In genomic region chr19:59466417-59466937, GRCm38 (mm10) we compare ENCODE assay signal across 17 mouse cellular contexts. TPM values are rescaled to one million over a fixed set of nuclear protein-coding genes. Genes with fewer than 3 reads are reported as not detected.
DNase-seq lines count a peak whose midpoint lies in the region; ATAC-seq and TF ChIP-seq lines count a peak whose summit lies in the region.
"Had no signal": no experiment of that assay in that cellular context is flagged by ENCODE, and none has a peak within 500 bp of the region (broad histone marks: within the 10 kb centered on the region; RNA-seq: fewer than 3 reads in every experiment).

No protein-coding gene starts in this region.

- no peak overlapping the region; the same call in 1 of the 2 replicates for H3K4me3 ChIP-seq in kidney, adult 2 months (ENCODE audit: insufficient read depth, low read depth, low read length)
- no peak overlapping the region for H3K4me3 ChIP-seq in embryonic facial prominence, embryonic 10.5 days
- no peak overlapping the region for H3K4me3 ChIP-seq in embryonic fibroblast, embryonic 13.5 days (ENCODE audit: insufficient read depth, low read length)
- no peak overlapping the region for H3K4me3 ChIP-seq in limb, embryonic 14.5 days (replicated peaks; ENCODE audit: low read length)
- no peak overlapping the region for H3K4me3 ChIP-seq in intestine, embryonic 15.5 days (replicated peaks)
- no peak overlapping the region for H3K4me3 ChIP-seq in liver, embryonic 12.5 days
- H3K4me3 ChIP-seq: erythroblast, embryonic 14.5 days; heart, adult 2 months; liver, embryonic 15.5 days had no signal

- no peak for TF ChIP-seq CTCF in kidney, adult 2 months (conservative IDR thresholded peaks at IDR 0.05; ENCODE audit: insufficient read depth, insufficient read length, low read depth, low read length)
- TF ChIP-seq CTCF in embryonic fibroblast, embryonic 13.5 days (IDR thresholded peaks at IDR 0.05; ENCODE audit: borderline replicate concordance, insufficient read depth, low read length), result no peak

- no peak for ATAC-seq in limb, embryonic 14.5 days (ENCODE audit: low FRiP score, low read depth)
- no peak for ATAC-seq in intestine, embryonic 15.5 days
- no peak for ATAC-seq in liver, embryonic 12.5 days
- ATAC-seq: hindbrain, postnatal 0 days had no signal

- peak; percentile 33 for DNase-seq in kidney, adult 2 months
- no peak for DNase-seq in kidney, postnatal 14 days
- peak; percentile 34 for DNase-seq in embryonic facial prominence, embryonic 10.5 days (ENCODE audit: low spot score)
- no peak for DNase-seq in limb, embryonic 14.5 days (ENCODE audit: low spot score)
- no peak for DNase-seq in left cerebral cortex, adult 8-10 months (ENCODE audit: low spot score in 2 of 2)
- DNase-seq: adrenal gland, postnatal 14 days; heart, adult 2 months; lung, postnatal 14 days had no signal

- H3K9me3 ChIP-seq in embryonic facial prominence, embryonic 10.5 days, result no peaks in the 10 kb centered on the region
- no peaks in the 10 kb centered on the region for H3K9me3 ChIP-seq in limb, embryonic 14.5 days (ENCODE audit: control insufficient read depth, low read length)
- H3K9me3 ChIP-seq in intestine, embryonic 15.5 days, result no peaks in the 10 kb centered on the region
- no peaks in the 10 kb centered on the region for H3K9me3 ChIP-seq in liver, embryonic 12.5 days (replicated peaks)
- H3K9me3 ChIP-seq: liver, embryonic 15.5 days had no signal

- no peak overlapping the region for H3K9ac ChIP-seq in limb, embryonic 14.5 days (ENCODE audit: low read depth, low read length, severe bottlenecking)
- no peak overlapping the region for H3K9ac ChIP-seq in intestine, embryonic 15.5 days
- no peak overlapping the region for H3K9ac ChIP-seq in liver, embryonic 12.5 days
- H3K9ac ChIP-seq: liver, embryonic 15.5 days had no signal

- TF ChIP-seq POLR2A in kidney, adult 2 months (IDR thresholded peaks at IDR 0.05; ENCODE audit: low read depth, low read length), result no peak
- TF ChIP-seq POLR2A in embryonic fibroblast, embryonic 13.5 days (IDR thresholded peaks at IDR 0.05; ENCODE audit: low read depth, low read length), result no peak
- no peak for TF ChIP-seq POLR2A in limb, embryonic 14.5 days (IDR thresholded peaks at IDR 0.05; ENCODE audit: borderline replicate concordance, extremely low read depth, insufficient read depth, insufficient read length)

- H3K27ac ChIP-seq in kidney, adult 2 months (ENCODE audit: insufficient read depth, low read depth, low read length), result peak overlapping the region; percentile 61
- no peak overlapping the region for H3K27ac ChIP-seq in embryonic facial prominence, embryonic 10.5 days (replicated peaks)
- peak overlapping the region; percentile 20; the same call in 1 of the 2 replicates for H3K27ac ChIP-seq in embryonic fibroblast, embryonic 13.5 days (ENCODE audit: insufficient read depth, low read length)
- no peak overlapping the region for H3K27ac ChIP-seq in limb, embryonic 14.5 days (replicated peaks; ENCODE audit: low read depth, low read length)
- no peak overlapping the region for H3K27ac ChIP-seq in intestine, embryonic 15.5 days
- H3K27ac ChIP-seq in liver, embryonic 12.5 days, result no peak overlapping the region
- H3K27ac ChIP-seq: heart, adult 2 months; hindbrain, postnatal 0 days; liver, embryonic 15.5 days had no signal

- H3K27me3 ChIP-seq in kidney, adult 2 months (replicated peaks; ENCODE audit: control insufficient read depth, insufficient read depth, low read length), result no peaks in the 10 kb centered on the region
- H3K27me3 ChIP-seq in embryonic facial prominence, embryonic 10.5 days (replicated peaks; ENCODE audit: low read depth, poor library complexity, severe bottlenecking), result peaks cover 100% of the 10 kb centered on the region
- H3K27me3 ChIP-seq in limb, embryonic 14.5 days (ENCODE audit: control insufficient read depth, insufficient read depth, low read length), result peaks cover 99% of the 10 kb centered on the region
- H3K27me3 ChIP-seq in intestine, embryonic 15.5 days (replicated peaks), result peaks cover 96% of the 10 kb centered on the region
- peaks cover 100% of the 10 kb centered on the region for H3K27me3 ChIP-seq in liver, embryonic 12.5 days (replicated peaks)

- H3K4me2 ChIP-seq in limb, embryonic 14.5 days (replicated peaks; ENCODE audit: low read depth, low read length, severe bottlenecking), result peak overlapping the region; percentile 37
- H3K4me2 ChIP-seq in intestine, embryonic 15.5 days (replicated peaks), result no peak overlapping the region
- no peak overlapping the region for H3K4me2 ChIP-seq in liver, embryonic 12.5 days
- H3K4me2 ChIP-seq: liver, embryonic 15.5 days had no signal

- 12% methylated on average over 6 of the region's 6 CpGs for WGBS in kidney, adult 2 months
- 3% methylated on average over 6 of the region's 6 CpGs for WGBS in embryonic facial prominence, embryonic 10.5 days
- 8% methylated on average over 6 of the region's 6 CpGs for WGBS in limb, embryonic 14.5 days
- 4% methylated on average over 6 of the region's 6 CpGs for WGBS in intestine, embryonic 15.5 days
- WGBS in liver, embryonic 12.5 days (ENCODE audit: insufficient replicate concordance), result 6% methylated on average over 6 of the region's 6 CpGs

- no peaks in the 10 kb centered on the region for H3K36me3 ChIP-seq in kidney, adult 2 months (ENCODE audit: control insufficient read depth, insufficient read depth, low read length)
- no peaks in the 10 kb centered on the region for H3K36me3 ChIP-seq in embryonic facial prominence, embryonic 10.5 days (replicated peaks)
- no peaks in the 10 kb centered on the region for H3K36me3 ChIP-seq in limb, embryonic 14.5 days (ENCODE audit: control insufficient read depth, insufficient read depth, low read length)
- no peaks in the 10 kb centered on the region for H3K36me3 ChIP-seq in intestine, embryonic 15.5 days
- H3K36me3 ChIP-seq in liver, embryonic 12.5 days, result no peaks in the 10 kb centered on the region
- H3K36me3 ChIP-seq: liver, embryonic 15.5 days had no signal

- H3K4me1 ChIP-seq in kidney, adult 2 months (ENCODE audit: control insufficient read depth, insufficient read depth, low read length), result peaks cover 7% of the 10 kb centered on the region; the same call in 1 of the 2 replicates
- peaks cover 55% of the 10 kb centered on the region for H3K4me1 ChIP-seq in embryonic facial prominence, embryonic 10.5 days
- peaks cover 6% of the 10 kb centered on the region; the same call in 1 of the 2 replicates for H3K4me1 ChIP-seq in embryonic fibroblast, embryonic 13.5 days (ENCODE audit: control insufficient read depth, insufficient read depth, low read length)
- H3K4me1 ChIP-seq in limb, embryonic 14.5 days (ENCODE audit: control insufficient read depth, insufficient read depth, low read length), result peaks cover 25% of the 10 kb centered on the region
- peaks cover 10% of the 10 kb centered on the region for H3K4me1 ChIP-seq in intestine, embryonic 15.5 days (replicated peaks)
- H3K4me1 ChIP-seq in liver, embryonic 12.5 days, result no peaks in the 10 kb centered on the region
- H3K4me1 ChIP-seq: liver, embryonic 15.5 days had no signal

RNA-seq across cellular contexts. Expression of gene Emx2, which starts 8.3 kb away (rescaled TPM):
- 14.3 and 19.2 TPM in 2 replicates for polyA plus RNA-seq in kidney, adult 2 months (2012; rRNA removed)
- 8.0 and 12.1 TPM in 2 replicates for polyA plus RNA-seq in embryonic facial prominence, embryonic 10.5 days (2016; fragmentation: Nextera tagmentation; extraction: Ambion mirVana)
- 16.6 and 20.5 TPM in 2 replicates for polyA plus RNA-seq in embryonic fibroblast, embryonic 13.5 days (2011; ENCODE audit: insufficient read length, low read depth, missing spikeins)
- polyA plus RNA-seq in limb, embryonic 14.5 days (2012; rRNA removed), result 17.3 and 20.5 TPM in 2 replicates
- 13.1 and 16.1 TPM in 2 replicates for polyA plus RNA-seq in limb, embryonic 14.5 days (2014; fragmentation: Nextera tagmentation; extraction: Ambion mirVana)
- polyA plus RNA-seq in intestine, embryonic 15.5 days (2015; fragmentation: Nextera tagmentation; extraction: Ambion mirVana), result 0.10 and 0.43 TPM in 2 replicates
- 0.05 and 0.11 TPM in 2 replicates for polyA plus RNA-seq in liver, embryonic 12.5 days (2016; fragmentation: Nextera tagmentation; extraction: Ambion mirVana)
- 10 to 100 TPM in 3 of 4 experiments, 1 to 10 TPM in 1; 9.1 to 13.3 (median 11.3) TPM for total RNA-seq in left cerebral cortex, adult 8-10 months (2022)
- total RNA-seq: adrenal gland, postnatal 14 days; heart, adult 2 months; neutrophil, adult 5-6 weeks had no signal
- polyA plus RNA-seq: C2C12; erythroblast, embryonic 14.5 days; heart, adult 2 months; heart, postnatal 0 days had no signal

Comparison
In these comparisons a context has a peak if more than half of its experiments do, and no peak if none do; other contexts are left out.
1. DNase-seq: peak in kidney, adult 2 months (single experiment) and embryonic facial prominence, embryonic 10.5 days (single experiment); none in kidney, postnatal 14 days (single experiment), limb, embryonic 14.5 days (single experiment) and left cerebral cortex, adult 8-10 months (0 of 2).
2. H3K27ac ChIP-seq: peak in kidney, adult 2 months (single experiment) and embryonic fibroblast, embryonic 13.5 days (single experiment); none in embryonic facial prominence, embryonic 10.5 days (single experiment), limb, embryonic 14.5 days (single experiment), intestine, embryonic 15.5 days (single experiment) and liver, embryonic 12.5 days (single experiment).